Mouse (Mus musculus): ENCODE measurements around the gene Cyp2j13. TPM values are rescaled to one million over a fixed set of nuclear protein-coding genes. Genes with fewer than 3 reads are reported as not detected.
"Not testable (repeated sequence)": the region's sequence is repeated elsewhere in the genome, so short reads cannot be mapped to it uniquely, and the experiment has no call there.

Gene Cyp2j13
- not detected for total RNA-seq (2021)
- long read RNA-seq, experiment 1 = 0 reads
- long read RNA-seq, experiment 2 = 0 reads

GRCm38 (mm10) chr4:96077261-96078125 is at the start of gene Cyp2j13:
Cyp2j13 (minus strand) TSS chr4:96077546.
- DNase-seq = no peak
- intact Hi-C loops (cut with DNase I) = no loop called here

GRCm38 (mm10) chr4:96096841-96097240 is 19.5 kb upstream of the Cyp2j13 start:
- intact Hi-C loops (cut with DNase I) = no loop called here
- no peak for DNase-seq

GRCm38 (mm10) chr4:96091869-96092268 is 14.5 kb upstream of the Cyp2j13 start:
- no peak for DNase-seq
- intact Hi-C loops (cut with DNase I) = no loop called here

GRCm38 (mm10) chr4:96089356-96090048 is 12.2 kb upstream of the Cyp2j13 start:
- DNase-seq; intact Hi-C loops (cut with DNase I): not testable (repeated sequence)

- intact Hi-C loops (cut with DNase I) = no loop called here
- DNase-seq = no peak
These were observed 962 bp upstream of the Cyp2j13 start for GRCm38 (mm10) chr4:96078308-96078707.

GRCm38 (mm10) chr4:96062045-96062444 is 15.3 kb downstream of the Cyp2j13 start:
- no peak for DNase-seq
- intact Hi-C loops (cut with DNase I) = no loop called here

GRCm38 (mm10) chr4:96060106-96060505 is 17.2 kb downstream of the Cyp2j13 start:
- intact Hi-C loops (cut with DNase I) = no loop called here
- no peak for DNase-seq

- no peak for DNase-seq
- intact Hi-C loops (cut with DNase I) = no loop called here
These were observed 48.9 kb downstream of the Cyp2j13 start for GRCm38 (mm10) chr4:96028412-96028811.

GRCm38 (mm10) chr4:96022803-96023202 is 54.5 kb downstream of the Cyp2j13 start:
- no peak for DNase-seq
- intact Hi-C loops (cut with DNase I) = no loop called here

GRCm38 (mm10) chr4:96016875-96017274 is 60.5 kb downstream of the Cyp2j13 start:
- intact Hi-C loops (cut with DNase I) = no loop called here
- DNase-seq = no peak

- DNase-seq; intact Hi-C loops (cut with DNase I): not testable (repeated sequence)
These were observed 95.1 kb downstream of the Cyp2j13 start for GRCm38 (mm10) chr4:95982221-95982620.

Other genes with a start within 250 kb of the Cyp2j13 start
- 10 to 100 TPM in 1 of 2 experiments, 1 to 10 TPM in 1; 9.2 to 11.8 TPM for gene Hook1, start 110.3 kb downstream of the Cyp2j13 start, total RNA-seq (2021)
- not detected for gene Cyp2j12, start 63.6 kb upstream of the Cyp2j13 start, total RNA-seq (2021)
- not detected for gene Cyp2j7, start 159.1 kb upstream of the Cyp2j13 start, total RNA-seq (2021)

Data from gastrocnemius, postnatal 36 days (tissue).